Mouse (Mus musculus): Measurements from ENCODE around the gene Ptprm. TPM values are rescaled to one million over a fixed set of nuclear protein-coding genes. Genes with fewer than 3 reads are reported as not detected.

The Ptprm gene
- polyA plus RNA-seq (2014; fragmentation: Nextera tagmentation; extraction: Ambion mirVana) = 9.9 and 10.3 TPM in 2 replicates

- H3K4me2 ChIP-seq (ENCODE audit: low read depth, low read length) = peak within 1 kb of the TSS; percentile 95
- WGBS = 0% methylated on average over 63 of the region's 73 CpGs
Observed at GRCm38 (mm10) chr17:67354451-67355011, at the start of gene Ptprm. Gene Ptprm, minus strand, starts transcription at chr17:67354457.

DNA sequence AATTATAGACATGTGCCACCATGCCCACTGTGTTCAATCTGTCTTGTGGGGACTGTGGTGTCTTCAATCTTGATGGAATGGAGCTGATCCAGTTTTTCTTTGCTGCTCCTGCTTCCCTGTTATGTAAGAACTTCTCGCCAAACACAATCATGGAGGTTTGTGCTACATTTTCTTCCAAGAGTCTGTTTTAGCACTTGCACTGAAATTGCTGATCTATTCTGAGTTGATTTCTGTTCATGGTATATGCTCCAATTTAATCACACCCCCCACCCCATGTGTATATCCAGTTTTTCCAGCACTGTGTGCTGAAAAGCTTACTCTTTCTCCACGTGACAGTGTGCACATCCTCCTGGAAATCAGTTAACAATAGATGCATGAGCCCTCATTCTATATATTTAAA is 41.9 kb upstream of the Ptprm start:
- 84% methylated on average over 2 of the region's 2 CpGs for WGBS
- H3K27ac ChIP-seq (replicated peaks; ENCODE audit: low read depth, low read length) = no peak overlapping the region
- no peak overlapping the region for H3K4me3 ChIP-seq (ENCODE audit: low read depth, low read length)
- no peaks in the 10 kb centered on the region for H3K36me3 ChIP-seq (replicated peaks; ENCODE audit: control insufficient read depth, insufficient read depth, low read depth, low read length)
- ATAC-seq (replicated peaks; ENCODE audit: insufficient number of reproducible peaks, low FRiP score, low TSS enrichment, low read depth) (no peak), DNase-seq (ENCODE audit: low spot score) (no peak)
- no peaks in the 10 kb centered on the region for H3K9me3 ChIP-seq (replicated peaks; ENCODE audit: control insufficient read depth, low read length)
- no peaks in the 10 kb centered on the region for H3K27me3 ChIP-seq (ENCODE audit: control insufficient read depth, insufficient read depth, low read length)
- no peaks in the 10 kb centered on the region for H3K4me1 ChIP-seq (ENCODE audit: control insufficient read depth, insufficient read depth, low read length)
- H3K4me2 ChIP-seq (ENCODE audit: low read depth, low read length) = no peak overlapping the region
- H3K9ac ChIP-seq (replicated peaks; ENCODE audit: low read length) = no peak overlapping the region

More at GRCm38 (mm10) chr17:67354451-67355011, at the start of gene Ptprm:
- Histone ChIP-seq H3K27me3 (ENCODE audit: control insufficient read depth, insufficient read depth, low read length) (no peaks in the 10 kb centered on the region), H3K4me3 (ENCODE audit: low read depth, low read length) (peak within 1 kb of the TSS; percentile 70), H3K4me1 (ENCODE audit: control insufficient read depth, insufficient read depth, low read length) (no peaks in the 10 kb centered on the region), H3K27ac (replicated peaks; ENCODE audit: low read depth, low read length) (no peak within 1 kb of the TSS; the same call in 1 of the 2 replicates), H3K9me3 (replicated peaks; ENCODE audit: control insufficient read depth, low read length) (no peaks in the 10 kb centered on the region), H3K9ac (replicated peaks; ENCODE audit: low read length) (peak within 1 kb of the TSS; percentile 76), H3K36me3 (replicated peaks; ENCODE audit: control insufficient read depth, insufficient read depth, low read depth, low read length) (no peaks in the 10 kb centered on the region)
- ATAC-seq (replicated peaks; ENCODE audit: insufficient number of reproducible peaks, low FRiP score, low TSS enrichment, low read depth) (peak; percentile 92), DNase-seq (ENCODE audit: low spot score) (peak; percentile 89)

GRCm38 (mm10) chr17:67390851-67391250 is 36.6 kb upstream of the Ptprm start:
- no peaks in the 10 kb centered on the region for H3K36me3 ChIP-seq (replicated peaks; ENCODE audit: control insufficient read depth, insufficient read depth, low read depth, low read length)
- no peak for ATAC-seq (replicated peaks; ENCODE audit: insufficient number of reproducible peaks, low FRiP score, low TSS enrichment, low read depth)
- no peaks in the 10 kb centered on the region for H3K27me3 ChIP-seq (ENCODE audit: control insufficient read depth, insufficient read depth, low read length)
- DNase-seq (ENCODE audit: low spot score) = no peak
- H3K9ac ChIP-seq (replicated peaks; ENCODE audit: low read length) = no peak overlapping the region
- 62% methylated on average over 5 of the region's 5 CpGs for WGBS
- H3K27ac ChIP-seq (replicated peaks; ENCODE audit: low read depth, low read length) = no peak overlapping the region
- no peaks in the 10 kb centered on the region for H3K4me1 ChIP-seq (ENCODE audit: control insufficient read depth, insufficient read depth, low read length)
- H3K4me2 ChIP-seq (ENCODE audit: low read depth, low read length) = no peak overlapping the region
- H3K9me3 ChIP-seq (replicated peaks; ENCODE audit: control insufficient read depth, low read length) = no peaks in the 10 kb centered on the region
- no peak overlapping the region for H3K4me3 ChIP-seq (ENCODE audit: low read depth, low read length)

DNA sequence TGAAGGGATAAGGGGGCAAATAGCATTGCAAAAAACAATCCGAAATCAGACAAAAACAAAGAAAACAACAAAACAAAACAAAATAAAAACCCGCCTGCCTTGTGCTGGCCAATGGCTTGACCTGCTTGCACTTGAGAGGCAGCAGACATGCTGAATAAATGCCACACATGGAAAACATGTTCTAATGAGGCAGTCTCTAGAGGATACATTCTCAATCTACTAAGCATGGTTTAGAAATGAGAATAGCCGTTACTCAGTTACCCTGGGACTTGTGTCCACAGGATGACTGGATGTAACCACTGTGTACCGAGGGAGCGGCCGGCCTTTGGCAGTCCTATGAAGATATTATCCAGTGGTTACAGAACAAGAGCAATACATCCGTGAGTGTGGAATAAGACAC is 33.9 kb upstream of the Ptprm start:
- no peaks in the 10 kb centered on the region for H3K9me3 ChIP-seq (replicated peaks; ENCODE audit: control insufficient read depth, low read length)
- no peak overlapping the region for H3K4me3 ChIP-seq (ENCODE audit: low read depth, low read length)
- no peak overlapping the region for H3K27ac ChIP-seq (replicated peaks; ENCODE audit: low read depth, low read length)
- H3K4me1 ChIP-seq (ENCODE audit: control insufficient read depth, insufficient read depth, low read length) = no peaks in the 10 kb centered on the region
- no peak overlapping the region for H3K9ac ChIP-seq (replicated peaks; ENCODE audit: low read length)
- H3K36me3 ChIP-seq (replicated peaks; ENCODE audit: control insufficient read depth, insufficient read depth, low read depth, low read length) = no peaks in the 10 kb centered on the region
- ATAC-seq (replicated peaks; ENCODE audit: insufficient number of reproducible peaks, low FRiP score, low TSS enrichment, low read depth) = no peak
- DNase-seq (ENCODE audit: low spot score) = no peak
- 71% methylated on average over 7 of the region's 7 CpGs for WGBS
- no peak overlapping the region for H3K4me2 ChIP-seq (ENCODE audit: low read depth, low read length)
- H3K27me3 ChIP-seq (ENCODE audit: control insufficient read depth, insufficient read depth, low read length) = no peaks in the 10 kb centered on the region

DNA sequence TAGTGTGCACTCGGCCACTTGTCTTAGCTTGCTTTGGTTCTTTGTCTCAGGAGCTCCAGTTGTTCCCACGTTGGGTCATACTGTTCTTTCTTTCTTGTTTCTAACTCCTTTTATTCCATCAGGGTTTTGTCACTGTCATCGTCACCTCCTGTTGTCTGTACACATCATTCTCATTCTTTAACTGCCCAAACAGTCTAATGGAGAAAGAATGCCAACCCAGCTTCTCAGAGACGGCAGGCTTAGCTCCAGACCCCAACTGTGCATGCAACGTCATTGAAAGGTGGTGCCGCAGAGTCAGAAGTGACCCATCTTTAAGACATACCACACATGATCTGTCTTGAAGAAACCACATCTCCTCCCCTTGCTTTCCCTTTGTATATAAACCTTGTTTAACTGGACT is 31.0 kb upstream of the Ptprm start:
- Histone ChIP-seq H3K4me1 (ENCODE audit: control insufficient read depth, insufficient read depth, low read length) (no peaks in the 10 kb centered on the region), H3K4me3 (ENCODE audit: low read depth, low read length) (no peak overlapping the region), H3K36me3 (replicated peaks; ENCODE audit: control insufficient read depth, insufficient read depth, low read depth, low read length) (no peaks in the 10 kb centered on the region), H3K9me3 (replicated peaks; ENCODE audit: control insufficient read depth, low read length) (no peaks in the 10 kb centered on the region), H3K4me2 (ENCODE audit: low read depth, low read length) (no peak overlapping the region), H3K9ac (replicated peaks; ENCODE audit: low read length) (no peak overlapping the region), H3K27ac (replicated peaks; ENCODE audit: low read depth, low read length) (no peak overlapping the region), H3K27me3 (ENCODE audit: control insufficient read depth, insufficient read depth, low read length) (no peaks in the 10 kb centered on the region)
- ATAC-seq (replicated peaks; ENCODE audit: insufficient number of reproducible peaks, low FRiP score, low TSS enrichment, low read depth) (no peak), DNase-seq (ENCODE audit: low spot score) (no peak)
- 67% methylated on average over 6 of the region's 6 CpGs for WGBS

DNA sequence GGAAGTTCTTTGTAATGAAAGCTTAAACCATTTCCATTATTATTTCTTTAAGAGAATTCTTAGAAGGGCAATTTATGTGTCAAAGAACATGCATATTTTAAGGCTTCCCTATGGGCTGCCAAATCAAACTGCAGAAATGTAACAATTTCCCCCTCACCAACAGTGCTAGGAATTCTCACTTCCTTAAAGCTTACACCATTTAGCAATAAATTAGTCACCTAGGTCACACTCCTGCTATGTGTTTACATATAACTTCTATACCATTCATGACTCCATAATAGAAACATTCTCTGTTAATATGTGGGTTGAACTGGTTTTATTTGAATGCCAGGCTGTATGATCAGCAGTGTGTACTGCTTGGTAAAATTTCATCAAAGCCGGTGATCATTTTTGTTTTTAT is 29.4 kb upstream of the Ptprm start:
- DNase-seq (ENCODE audit: low spot score) (no peak), ATAC-seq (replicated peaks; ENCODE audit: insufficient number of reproducible peaks, low FRiP score, low TSS enrichment, low read depth) (no peak)
- Histone ChIP-seq H3K4me2 (ENCODE audit: low read depth, low read length) (no peak overlapping the region), H3K9me3 (replicated peaks; ENCODE audit: control insufficient read depth, low read length) (no peaks in the 10 kb centered on the region), H3K36me3 (replicated peaks; ENCODE audit: control insufficient read depth, insufficient read depth, low read depth, low read length) (no peaks in the 10 kb centered on the region), H3K9ac (replicated peaks; ENCODE audit: low read length) (no peak overlapping the region), H3K27ac (replicated peaks; ENCODE audit: low read depth, low read length) (no peak overlapping the region), H3K4me3 (ENCODE audit: low read depth, low read length) (no peak overlapping the region), H3K4me1 (ENCODE audit: control insufficient read depth, insufficient read depth, low read length) (no peaks in the 10 kb centered on the region), H3K27me3 (ENCODE audit: control insufficient read depth, insufficient read depth, low read length) (no peaks in the 10 kb centered on the region)
- 98% methylated on average over 1 of the region's 1 CpGs for WGBS

DNA sequence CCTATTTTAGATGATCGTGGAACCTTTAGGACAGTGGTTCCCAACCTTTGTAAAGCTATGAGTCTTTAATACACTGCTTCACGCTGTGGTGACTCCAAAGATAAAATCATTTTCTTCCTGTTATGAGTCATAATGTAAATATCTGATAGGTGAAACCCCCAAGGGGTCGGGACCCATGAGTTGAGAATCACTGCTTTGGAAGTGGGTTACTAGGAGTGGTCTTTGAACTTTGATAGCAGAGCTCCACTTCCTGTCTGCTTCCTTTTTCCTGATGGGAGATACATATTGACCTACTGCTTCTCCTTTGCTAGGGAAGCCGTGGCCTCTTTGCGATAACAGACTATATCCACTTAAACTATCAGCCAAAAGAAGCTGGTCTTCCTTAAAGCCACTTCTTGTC is 27.4 kb upstream of the Ptprm start:
- WGBS = 81% methylated on average over 5 of the region's 5 CpGs

DNA sequence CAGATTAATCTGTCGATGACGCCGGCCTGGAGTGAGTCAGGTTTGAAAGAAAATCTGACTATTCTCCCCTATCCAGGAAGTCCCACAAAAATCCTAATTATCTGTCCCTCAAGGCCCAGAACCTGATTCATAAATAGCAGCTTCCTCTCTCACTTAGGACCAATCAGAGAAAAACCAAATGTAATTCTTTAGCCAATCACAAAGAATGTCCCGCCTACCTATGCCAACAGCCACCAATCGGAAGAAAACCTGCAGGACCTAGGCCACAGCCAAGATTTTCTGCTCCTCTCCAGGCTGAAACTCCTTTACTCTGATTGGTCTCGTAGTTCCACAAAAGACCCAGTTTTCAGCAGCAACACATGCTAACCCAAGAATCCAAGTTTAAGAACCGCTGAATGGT is 13.6 kb upstream of the Ptprm start:
- Histone ChIP-seq H3K9me3 (replicated peaks; ENCODE audit: control insufficient read depth, low read length) (no peaks in the 10 kb centered on the region), H3K4me2 (ENCODE audit: low read depth, low read length) (no peak overlapping the region), H3K36me3 (replicated peaks; ENCODE audit: control insufficient read depth, insufficient read depth, low read depth, low read length) (no peaks in the 10 kb centered on the region), H3K4me3 (ENCODE audit: low read depth, low read length) (no peak overlapping the region), H3K27ac (replicated peaks; ENCODE audit: low read depth, low read length) (no peak overlapping the region), H3K9ac (replicated peaks; ENCODE audit: low read length) (no peak overlapping the region), H3K4me1 (ENCODE audit: control insufficient read depth, insufficient read depth, low read length) (no peaks in the 10 kb centered on the region), H3K27me3 (ENCODE audit: control insufficient read depth, insufficient read depth, low read length) (no peaks in the 10 kb centered on the region)
- no peak for ATAC-seq (replicated peaks; ENCODE audit: insufficient number of reproducible peaks, low FRiP score, low TSS enrichment, low read depth)
- WGBS = 90% methylated on average over 7 of the region's 7 CpGs
- no peak for DNase-seq (ENCODE audit: low spot score)

More for the DNA sequence above, 27.4 kb upstream of the Ptprm start:
- no peaks in the 10 kb centered on the region for H3K4me1 ChIP-seq (ENCODE audit: control insufficient read depth, insufficient read depth, low read length)
- no peaks in the 10 kb centered on the region for H3K9me3 ChIP-seq (replicated peaks; ENCODE audit: control insufficient read depth, low read length)
- DNase-seq (ENCODE audit: low spot score) = no peak
- H3K27ac ChIP-seq (replicated peaks; ENCODE audit: low read depth, low read length) = no peak overlapping the region
- H3K27me3 ChIP-seq (ENCODE audit: control insufficient read depth, insufficient read depth, low read length) = no peaks in the 10 kb centered on the region
- ATAC-seq (replicated peaks; ENCODE audit: insufficient number of reproducible peaks, low FRiP score, low TSS enrichment, low read depth) = no peak
- no peak overlapping the region for H3K4me3 ChIP-seq (ENCODE audit: low read depth, low read length)
- no peaks in the 10 kb centered on the region for H3K36me3 ChIP-seq (replicated peaks; ENCODE audit: control insufficient read depth, insufficient read depth, low read depth, low read length)
- H3K9ac ChIP-seq (replicated peaks; ENCODE audit: low read length) = no peak overlapping the region
- no peak overlapping the region for H3K4me2 ChIP-seq (ENCODE audit: low read depth, low read length)
